Mouse (Mus musculus) 3T3-L1 (cell line): ENCODE measurements around the gene Gp1ba.

ENCODE experiments used
- DNase-seq: peaks from one replicate; pipeline ENCODE4 v3.0.0-alpha.2; 2015; ENCODE audit warnings: low read depth, low spot score

Gene Gp1ba

DNA sequence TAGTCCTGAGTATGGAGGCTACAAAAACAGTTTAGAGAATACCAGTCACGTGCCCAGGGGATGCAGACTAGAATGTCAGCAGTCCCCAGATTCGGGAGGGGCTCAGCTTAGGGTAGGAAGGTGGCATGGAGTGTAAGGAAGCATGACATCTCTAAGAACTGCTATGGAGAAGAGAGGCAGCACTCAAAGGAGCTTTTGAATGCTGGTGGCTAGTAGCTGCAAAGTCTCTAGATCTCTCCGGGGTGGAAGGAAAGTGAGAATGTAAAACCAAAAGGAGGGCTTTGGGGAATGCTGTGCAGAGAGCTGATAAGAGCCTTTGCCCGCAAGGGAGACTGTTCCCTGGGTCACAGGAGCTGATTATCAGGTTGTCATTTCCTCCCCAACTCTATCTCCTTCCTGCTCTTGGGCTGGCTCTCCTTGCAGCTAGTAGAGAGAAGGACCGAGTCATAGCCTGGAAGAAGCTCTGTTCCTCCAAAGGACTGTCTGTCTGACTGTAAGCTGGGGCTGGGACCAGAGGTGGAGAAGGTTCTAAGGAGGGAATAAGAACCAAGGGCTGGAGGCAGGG, at the start of gene Gp1ba:
Gp1ba (plus strand) TSS at position 409 of the 565 bp plus-strand sequence.
- DNase-seq = no peak

DNA sequence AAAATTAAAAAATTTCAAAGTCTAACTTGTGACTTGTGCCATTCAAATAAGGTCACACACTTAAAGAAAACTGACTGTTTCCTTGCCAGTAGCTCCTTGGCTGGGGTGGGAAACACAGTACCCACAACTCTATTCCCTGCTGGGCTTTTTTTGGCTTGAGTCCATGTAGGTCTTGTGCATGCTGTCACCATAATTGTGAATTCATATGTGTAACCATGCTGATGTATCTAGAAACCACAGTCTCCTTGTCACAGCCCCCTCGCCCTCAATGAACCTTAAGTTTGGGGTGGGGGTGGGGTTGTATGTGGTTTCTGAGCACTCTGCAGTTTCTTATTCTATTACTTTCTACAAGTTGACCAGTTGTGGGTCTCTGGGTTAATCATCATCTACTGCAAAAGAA, 47.2 kb upstream of the Gp1ba start:
- DNase-seq = no peak

DNA sequence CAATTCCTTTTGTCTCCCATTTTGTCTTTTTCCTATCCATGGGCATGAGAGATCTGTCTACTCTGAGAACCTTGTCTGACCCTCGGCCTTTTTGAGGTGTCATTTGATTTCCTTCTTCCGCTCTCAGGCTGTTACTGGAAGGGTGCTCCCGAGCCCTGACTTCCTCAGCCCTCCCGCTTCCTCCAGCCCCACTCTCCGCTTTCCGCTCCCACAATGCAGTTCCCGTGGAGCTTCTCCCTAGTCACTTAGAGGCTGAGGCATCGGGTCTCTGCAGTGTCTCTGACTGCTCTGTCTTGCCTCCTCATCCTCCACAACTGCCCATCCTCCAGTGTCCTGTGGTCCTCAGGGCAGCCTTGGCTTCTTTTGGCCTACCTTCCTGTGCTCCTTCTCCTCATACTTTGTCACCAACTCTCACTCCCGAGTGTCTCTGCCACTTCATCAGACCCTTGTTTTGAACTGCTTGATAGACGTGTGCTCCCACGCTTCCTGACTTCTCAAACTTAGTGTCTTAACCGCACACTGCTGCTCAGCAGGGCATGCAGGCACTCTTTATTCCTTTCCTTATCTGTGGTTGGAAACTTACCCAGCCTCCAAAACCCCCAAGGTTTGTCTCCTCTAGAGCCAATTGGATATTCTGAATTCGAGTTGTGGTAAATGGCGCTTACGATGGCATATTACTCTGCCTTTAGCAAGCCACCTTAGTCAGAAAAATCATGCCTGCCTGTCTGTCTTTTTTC, 44.5 kb upstream of the Gp1ba start:
- DNase-seq = no peak

DNA sequence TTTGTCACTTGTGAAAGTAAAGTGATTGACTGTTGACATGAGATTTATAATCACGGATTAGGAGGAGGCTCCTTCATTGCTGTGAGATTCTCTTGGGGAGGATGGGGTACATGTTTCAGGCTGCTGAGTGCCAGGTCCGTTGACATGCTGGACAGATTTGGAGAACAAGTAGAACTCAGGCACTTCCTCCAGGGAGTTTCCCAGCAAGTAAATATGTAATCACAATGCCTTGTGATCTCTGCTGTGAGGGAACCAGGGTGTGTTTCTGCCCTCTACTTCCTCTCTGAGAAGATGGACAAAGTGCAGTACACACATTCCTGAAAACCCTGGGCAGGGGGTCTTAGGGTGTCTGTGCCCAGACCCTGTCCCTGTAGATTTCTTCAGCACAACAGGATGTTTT, 43.3 kb upstream of the Gp1ba start:
- no peak for DNase-seq

DNA sequence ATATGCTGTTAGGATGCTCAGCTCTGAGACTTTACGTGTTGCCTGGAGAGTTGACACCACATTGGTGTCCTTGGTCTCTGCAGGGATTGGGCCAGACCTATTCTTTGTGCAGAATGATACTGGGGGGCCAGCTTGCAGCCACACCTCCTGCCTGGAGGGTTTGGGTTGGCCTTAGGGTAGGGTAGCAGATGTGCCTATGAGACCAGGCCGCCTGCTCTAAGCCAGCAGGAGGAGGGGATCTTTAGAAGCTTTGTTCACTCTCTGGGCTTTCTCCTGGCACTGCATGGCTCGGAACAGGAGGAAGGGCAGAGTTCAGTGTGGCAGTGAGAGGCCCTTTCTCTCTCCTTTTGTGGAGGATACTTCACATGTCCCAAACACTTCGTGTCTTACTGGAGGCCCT, 42.8 kb upstream of the Gp1ba start:
- DNase-seq = no peak

DNA sequence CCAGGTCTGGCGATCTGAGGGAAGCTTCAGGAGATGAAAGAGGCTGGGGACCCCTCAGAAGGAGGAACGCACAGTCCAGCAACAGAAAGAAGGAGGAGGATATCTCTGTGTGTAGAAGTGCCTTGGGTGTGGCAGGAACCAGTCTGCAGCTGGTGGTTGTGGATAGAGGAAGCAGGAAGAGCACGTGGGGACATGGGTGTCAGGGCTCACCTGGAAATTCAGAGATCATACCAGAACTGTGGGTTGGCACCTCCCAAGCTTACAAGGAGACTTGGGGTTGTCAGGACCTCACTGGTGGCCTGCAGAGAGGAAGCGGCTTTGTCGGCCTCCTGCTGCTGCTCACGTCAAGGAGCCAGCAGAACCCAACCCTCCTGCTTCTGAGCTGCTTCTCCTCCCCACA, 41.6 kb upstream of the Gp1ba start:
- DNase-seq = no peak

DNA sequence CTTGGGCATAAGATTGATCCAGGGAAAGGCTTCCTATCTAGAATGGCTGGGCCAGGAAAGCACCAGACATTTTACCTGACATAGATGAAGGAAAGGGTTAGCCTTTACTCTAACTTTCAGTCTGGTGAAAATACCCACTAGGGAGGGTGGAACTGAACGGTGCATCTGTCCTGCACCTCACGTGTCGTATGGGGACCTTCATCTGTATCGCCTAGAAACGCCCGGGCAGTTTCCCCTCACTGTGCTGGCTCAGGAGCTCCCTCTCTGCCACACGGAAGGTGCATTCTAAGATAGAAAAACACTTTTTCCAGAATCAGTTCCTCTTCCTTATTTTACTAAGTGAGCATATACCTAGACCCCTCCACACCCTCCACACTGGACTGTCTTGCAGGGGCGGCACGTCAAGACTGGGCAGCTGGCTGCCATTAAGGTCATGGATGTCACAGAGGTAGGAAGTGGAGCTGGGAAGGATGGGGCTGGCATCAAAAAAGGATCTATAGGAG, 40.4 kb upstream of the Gp1ba start:
- DNase-seq = no peak

DNA sequence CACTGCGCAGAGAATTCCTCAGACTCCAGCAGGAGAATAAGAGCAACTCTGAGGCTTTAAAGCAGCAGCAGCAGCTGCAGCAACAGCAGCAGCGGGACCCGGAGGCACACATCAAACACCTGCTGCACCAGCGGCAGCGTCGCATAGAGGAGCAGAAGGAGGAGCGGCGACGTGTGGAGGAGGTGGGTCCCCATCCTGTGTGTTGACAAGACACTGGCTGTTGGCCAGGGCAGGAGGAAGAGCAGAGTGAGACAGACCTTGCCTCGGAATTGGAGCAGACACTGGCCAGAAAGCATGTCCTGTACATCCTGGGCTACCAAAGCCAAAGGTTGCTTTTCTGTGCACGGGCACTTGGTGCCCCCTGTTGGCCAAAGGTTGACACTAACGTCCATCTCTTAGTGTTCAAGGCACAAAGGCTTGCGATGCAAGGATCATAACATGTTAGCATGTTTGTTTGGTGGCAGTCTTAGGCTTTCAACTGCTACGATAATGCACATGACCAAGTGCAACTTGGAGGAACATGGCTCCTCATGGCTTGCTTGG, 33.8 kb upstream of the Gp1ba start:
- peak; percentile 84 for DNase-seq

DNA sequence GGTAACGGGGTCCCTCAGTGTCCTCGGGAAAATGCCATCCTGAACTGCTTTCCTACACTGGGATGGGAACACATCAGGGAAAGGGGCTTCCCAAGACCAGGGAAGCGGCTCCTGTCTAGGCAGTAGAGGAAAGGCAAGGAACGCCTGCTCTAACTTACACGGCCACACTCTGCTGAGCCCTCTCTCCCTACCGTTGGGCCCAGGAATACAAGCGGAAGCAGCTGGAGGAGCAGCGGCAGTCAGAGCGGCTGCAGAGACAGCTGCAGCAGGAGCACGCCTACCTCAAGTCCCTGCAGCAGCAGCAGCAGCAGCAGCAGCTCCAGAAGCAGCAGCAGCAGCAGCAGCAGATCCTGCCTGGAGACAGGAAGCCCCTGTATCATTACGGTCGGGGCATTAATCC, 32.2 kb upstream of the Gp1ba start:
- no peak for DNase-seq

DNA sequence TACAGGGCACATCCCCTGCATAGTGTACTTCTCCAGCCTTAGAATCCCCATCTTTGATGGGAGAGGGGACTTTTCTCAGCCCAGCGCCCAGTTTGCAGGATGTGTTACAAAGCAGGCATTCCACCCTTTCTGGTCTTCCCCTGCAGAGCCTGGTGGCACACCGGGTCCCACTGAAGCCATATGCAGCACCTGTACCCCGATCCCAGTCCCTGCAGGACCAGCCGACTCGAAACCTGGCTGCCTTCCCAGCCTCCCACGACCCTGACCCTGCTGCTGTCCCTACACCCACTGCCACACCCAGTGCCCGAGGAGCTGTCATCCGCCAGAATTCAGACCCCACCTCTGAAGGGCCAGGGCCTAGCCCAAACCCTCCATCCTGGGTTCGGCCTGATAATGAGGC, 31.3 kb upstream of the Gp1ba start:
- DNase-seq = no peak

DNA sequence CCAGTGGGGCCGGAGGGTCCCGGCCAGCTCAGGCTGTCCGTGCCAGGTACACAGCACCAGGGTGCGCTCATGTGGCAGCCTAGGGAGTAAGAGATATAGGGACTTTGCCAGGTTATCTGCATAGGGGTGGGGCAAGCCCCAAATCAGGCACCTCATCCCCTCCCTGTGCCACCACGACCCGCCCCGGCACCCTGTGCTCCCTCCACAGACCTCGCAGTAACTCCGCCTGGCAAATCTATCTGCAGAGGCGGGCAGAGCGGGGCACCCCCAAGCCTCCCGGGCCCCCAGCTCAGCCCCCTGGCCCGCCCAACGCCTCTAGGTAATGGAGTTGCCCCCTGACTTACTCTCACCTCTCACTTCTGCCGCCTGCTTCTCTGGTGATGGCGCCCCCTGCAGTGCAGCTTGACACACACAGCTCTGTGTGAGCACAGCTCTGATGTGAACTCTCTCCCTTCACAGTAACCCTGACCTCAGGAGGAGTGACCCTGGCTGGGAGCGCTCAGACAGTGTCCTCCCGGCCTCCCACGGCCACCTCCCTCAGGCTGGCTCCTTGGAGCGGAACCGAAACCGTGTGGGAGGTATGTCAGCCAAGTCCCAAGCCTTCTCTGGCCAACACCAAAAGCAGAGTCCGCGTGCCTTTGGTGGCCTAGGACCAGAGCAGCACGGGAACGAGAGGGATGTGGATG, 30.4 kb upstream of the Gp1ba start:
- DNase-seq = no peak

DNA sequence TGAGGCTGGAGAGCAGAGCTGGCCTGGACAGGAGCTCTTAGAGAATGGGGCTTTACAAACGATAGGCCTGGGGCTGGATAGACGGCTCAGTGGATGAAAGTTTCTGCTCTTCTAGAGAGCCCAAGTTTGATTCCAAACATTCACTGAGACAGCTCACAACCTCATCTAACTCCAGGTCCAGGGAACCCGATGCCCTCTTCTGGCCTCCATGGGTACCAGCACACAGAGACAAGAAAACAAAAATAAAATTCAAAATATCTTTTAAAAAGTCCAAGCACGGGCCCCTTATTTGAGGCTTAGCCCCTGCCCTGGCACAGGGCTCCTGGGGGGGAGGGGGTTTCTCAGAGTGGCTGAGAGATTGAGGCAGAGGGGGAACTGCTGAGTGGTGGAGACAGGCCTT, 28.2 kb upstream of the Gp1ba start:
- peak; percentile 40 for DNase-seq

DNA sequence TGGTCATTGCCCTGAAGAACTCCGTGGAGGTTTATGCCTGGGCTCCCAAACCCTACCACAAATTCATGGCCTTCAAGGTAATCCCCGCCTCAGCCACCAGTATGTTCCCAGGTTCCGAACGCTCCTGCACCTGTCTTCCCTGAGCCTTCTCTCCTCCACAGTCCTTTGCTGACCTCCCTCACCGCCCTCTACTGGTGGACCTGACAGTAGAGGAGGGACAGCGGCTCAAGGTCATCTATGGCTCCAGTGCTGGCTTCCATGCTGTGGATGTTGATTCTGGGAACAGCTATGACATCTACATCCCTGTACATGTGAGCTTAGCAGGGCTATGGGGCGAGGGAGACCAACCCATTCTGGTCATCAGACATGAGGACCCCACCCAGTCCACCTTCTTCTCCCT, 26.4 kb upstream of the Gp1ba start:
- DNase-seq = no peak

DNA sequence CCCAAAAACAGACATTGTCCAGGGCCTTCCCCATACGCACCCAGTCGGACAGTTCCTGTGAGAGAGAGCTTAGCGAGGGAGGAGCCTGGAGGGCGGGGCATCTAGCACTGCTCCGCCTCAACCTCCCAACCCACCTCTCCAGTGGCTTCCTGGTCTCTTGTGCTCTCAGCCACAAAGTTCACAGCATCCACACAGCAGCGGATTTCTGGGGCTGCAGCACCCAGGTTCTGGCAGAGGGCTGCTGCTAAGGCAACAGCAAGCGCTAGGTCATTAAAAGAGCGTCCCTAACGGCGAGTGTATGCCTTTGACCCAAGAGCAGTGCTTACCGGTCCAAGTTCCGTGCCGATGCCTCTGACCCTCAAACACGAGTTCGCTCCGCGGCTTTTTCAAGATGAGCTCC, 23.8 kb upstream of the Gp1ba start:
- DNase-seq = no peak

DNA sequence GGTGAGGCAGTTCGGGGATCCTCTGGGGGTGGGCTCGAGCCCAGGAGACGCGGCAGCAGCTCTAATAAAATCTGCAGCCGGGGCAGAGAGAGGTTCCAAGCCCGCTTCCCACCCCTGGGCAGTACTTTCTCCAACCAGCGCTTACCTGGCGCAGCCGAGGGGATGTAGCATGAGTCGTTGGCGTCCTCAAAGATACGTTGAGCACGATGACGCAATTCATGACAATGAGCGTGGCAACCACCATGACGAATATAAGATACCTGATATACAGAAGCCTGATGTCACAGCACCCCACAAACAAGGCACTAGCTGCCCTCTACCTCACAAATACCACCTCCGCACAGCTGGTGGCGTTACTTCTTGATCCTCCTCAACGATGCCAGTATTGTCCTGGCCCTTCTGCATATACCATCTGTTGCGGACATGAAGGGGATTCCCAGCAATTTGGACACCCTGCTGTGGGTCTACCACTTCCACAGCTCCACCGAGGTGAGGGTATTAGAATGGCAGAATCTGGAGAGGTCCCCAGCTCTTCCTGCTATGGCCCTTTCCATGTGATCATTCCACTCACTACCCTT, 23.3 kb upstream of the Gp1ba start, which contains the start of gene 4930544D05Rik:
4930544D05Rik (plus strand) TSS at position 333 of the 578 bp plus-strand sequence.
- no peak for DNase-seq

DNA sequence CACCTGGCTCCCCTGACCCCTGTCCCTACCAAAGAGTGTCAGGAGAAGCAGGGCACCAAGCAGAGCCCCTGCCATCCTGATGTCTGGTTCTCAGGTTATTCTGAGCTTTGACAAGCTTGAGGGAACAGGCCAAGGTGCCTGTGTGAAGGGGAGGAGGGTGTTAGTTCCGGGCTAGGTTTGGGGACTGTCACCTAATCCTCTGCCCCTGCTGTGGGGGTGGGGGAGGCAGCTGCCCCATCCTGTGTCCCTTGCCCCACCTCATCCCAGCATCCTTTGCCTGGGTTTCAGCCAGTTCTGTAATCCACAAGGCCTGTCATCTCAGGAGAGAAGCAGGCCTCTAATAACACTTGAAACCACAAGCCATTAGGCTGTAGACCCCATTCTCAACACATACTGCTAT, 19.8 kb upstream of the Gp1ba start, which contains the start of gene Chrne:
Chrne (minus strand) TSS at position 116 of the 400 bp plus-strand sequence.
- DNase-seq = no peak

DNA sequence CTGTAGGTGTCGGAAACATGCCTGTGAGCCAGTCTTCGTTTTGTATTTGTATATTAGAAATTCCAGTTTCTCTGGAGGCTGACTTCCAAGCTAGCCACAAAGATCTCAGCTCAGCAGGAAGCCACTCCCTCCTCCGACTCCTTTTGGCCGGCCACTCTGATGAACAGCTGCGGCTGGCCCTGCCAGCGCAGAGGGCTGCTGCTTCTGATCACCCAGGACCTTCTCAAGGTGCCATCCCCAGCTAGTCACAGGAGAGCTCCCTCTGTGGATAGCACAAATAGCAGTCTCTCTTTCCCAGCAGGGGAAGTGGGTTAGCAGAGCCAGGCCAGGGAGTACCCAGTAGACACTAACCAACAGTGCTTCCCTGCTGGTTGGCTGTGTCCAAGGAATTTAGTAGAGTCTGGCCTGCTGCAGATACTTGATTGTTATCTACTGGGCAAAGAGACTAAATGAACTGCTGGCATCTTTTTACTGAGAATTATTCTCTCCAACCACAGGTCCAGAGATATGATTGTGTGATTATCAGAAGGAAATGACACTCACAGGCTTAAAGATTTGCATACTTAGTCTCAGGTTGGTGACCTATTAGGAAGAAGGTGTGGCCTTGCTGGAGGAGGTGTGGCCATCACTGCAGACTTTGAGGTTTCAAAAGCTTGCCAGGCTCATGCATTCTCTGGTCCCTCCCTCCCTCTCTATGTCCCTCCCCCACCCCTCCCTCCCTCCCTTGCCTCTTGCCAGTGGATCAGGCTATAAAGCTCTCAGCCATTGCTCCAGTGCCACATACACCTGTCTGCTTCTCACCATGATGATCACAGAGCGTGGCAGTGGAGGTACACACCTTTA, 16.7 kb upstream of the Gp1ba start:
- peak; percentile 19 for DNase-seq

DNA sequence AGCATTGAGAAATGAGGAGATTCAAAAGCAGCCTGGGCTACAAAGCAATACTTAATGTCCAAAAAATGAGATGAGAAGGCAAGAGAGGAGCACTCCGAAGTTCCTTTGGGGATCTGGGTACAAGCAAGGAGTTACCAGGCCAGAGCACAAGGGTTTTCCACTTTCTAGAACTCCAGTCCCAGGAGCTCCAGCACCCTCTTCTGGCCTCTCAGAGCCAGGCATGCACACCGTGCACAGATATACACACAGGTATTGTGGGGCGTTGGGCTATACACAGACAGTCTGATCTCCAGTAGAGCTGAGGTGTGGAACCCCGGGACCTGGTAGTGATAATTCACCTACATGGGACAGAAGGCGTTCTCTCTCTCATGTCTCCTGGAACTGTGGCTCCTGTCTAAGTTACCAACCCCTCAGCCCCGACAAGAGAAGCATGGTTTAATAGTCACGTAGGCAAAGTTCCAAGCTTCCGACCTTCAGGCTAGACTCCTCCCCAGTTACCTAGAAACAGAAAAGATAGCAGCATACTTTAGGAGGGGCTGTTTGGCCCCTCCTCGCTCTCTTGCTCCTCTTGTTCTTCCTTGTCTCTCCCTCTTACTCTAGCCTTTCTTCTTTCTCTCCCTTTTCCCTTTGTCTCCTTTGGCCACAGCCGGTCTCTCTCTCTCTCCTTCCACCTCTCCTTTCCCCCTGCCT, 15.7 kb upstream of the Gp1ba start:
- DNase-seq = peak; percentile 42

DNA sequence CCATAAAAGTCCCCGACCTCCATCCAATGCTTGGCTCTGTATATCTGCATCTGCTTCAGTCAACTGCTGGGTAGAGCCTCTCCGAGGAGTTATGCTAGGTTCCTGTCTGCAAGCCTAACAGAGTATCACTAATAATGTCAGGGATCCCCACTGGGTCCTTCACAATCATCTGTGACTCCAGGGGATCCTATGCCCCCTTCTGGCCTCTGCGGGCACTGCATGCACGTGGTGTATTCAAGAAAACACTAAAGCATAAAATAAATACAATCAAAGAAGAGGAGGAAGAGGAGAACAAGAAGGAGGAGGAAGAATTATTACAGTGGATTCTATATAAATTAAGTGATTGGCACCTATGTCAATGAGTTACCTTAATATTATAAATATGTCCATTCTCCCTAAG, 13.4 kb upstream of the Gp1ba start:
- DNase-seq = peak; percentile 73

DNA sequence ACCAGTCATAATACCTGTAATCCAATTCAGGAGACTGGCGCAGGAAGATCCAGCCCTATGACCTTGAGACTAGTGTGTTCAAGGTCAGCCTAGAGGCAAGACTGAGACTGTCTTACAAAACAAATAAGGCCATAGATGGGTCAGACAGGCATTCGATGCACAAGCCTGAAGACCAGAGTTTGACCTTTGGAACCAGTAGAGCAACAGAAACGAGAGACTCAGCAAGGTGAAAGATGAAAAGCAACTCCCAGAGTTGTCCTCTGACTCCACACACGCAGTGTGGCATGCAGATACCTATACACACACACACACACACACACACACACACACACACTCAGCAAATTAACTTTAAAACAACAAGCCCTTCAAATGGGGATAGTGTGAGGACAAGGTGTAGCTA, 12.0 kb upstream of the Gp1ba start:
- DNase-seq = no peak

DNA sequence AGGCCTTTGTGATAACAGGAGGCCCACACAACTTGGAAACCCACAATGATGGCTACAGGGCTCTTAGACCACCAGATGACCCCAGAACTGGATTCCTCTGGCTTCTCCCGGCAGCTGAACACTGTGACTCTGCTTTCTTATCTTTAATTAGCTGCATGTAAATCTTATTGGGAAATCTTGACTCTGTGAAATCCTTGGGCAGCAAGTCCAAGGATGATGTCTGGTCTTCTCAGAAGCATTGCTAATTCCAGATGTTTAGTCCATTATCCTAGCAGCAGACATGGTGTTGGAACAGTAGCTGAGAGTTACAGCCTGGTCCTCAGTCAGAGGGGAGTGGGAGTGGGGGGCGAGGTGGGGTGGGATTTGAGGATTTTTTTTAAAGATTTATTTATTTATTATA, 10.5 kb upstream of the Gp1ba start:
- no peak for DNase-seq
